Mouse (Mus musculus): ENCODE measurements around the gene Sec22c. TPM values are rescaled to one million over a fixed set of nuclear protein-coding genes. Genes with fewer than 3 reads are reported as not detected.
A peak's percentile ranks its signal among the peaks of the same experiment; 100 is the strongest.

Sec22c gene
- total RNA-seq, 1 experiment from 2014 or later: 4.4 TPM

GRCm38 (mm10) chr9:121632891-121633290 lies 72.4 kb downstream of the Sec22c start:
- ATAC-seq (replicated peaks in 1 of 2; ENCODE audit: insufficient read depth in 1 of 2, low FRiP score in 2 of 2, low TSS enrichment in 1 of 2, low read depth in 1 of 2, poor library complexity in 2 of 2, severe bottlenecking in 2 of 2): no peak

- peak; percentile 35 to 46; a peak in 1 of 4 replicates for ATAC-seq (replicated peaks in 1 of 2; ENCODE audit: insufficient read depth in 1 of 2, low FRiP score in 2 of 2, low TSS enrichment in 1 of 2, low read depth in 1 of 2, poor library complexity in 2 of 2, severe bottlenecking in 2 of 2)
Observed at GRCm38 (mm10) chr9:121631946-121632345, 73.3 kb downstream of the Sec22c start.

- no peak for ATAC-seq (replicated peaks in 1 of 2; ENCODE audit: insufficient read depth in 1 of 2, low FRiP score in 2 of 2, low TSS enrichment in 1 of 2, low read depth in 1 of 2, poor library complexity in 2 of 2, severe bottlenecking in 2 of 2)
Observed at GRCm38 (mm10) chr9:121630627-121631026, 74.7 kb downstream of the Sec22c start.

Other genes starting within 250 kb of the Sec22c start
- gene Cck, start 209.8 kb downstream of the Sec22c start, total RNA-seq (2017): not detected in 2 replicates
- gene Lyzl4, start 63.4 kb downstream of the Sec22c start, total RNA-seq (2017): not detected in 2 replicates
- 0.25 and 0.45 TPM in 2 replicates for gene Vipr1, start 62.8 kb downstream of the Sec22c start, total RNA-seq (2017)
- gene Ss18l2, start 4.8 kb upstream of the Sec22c start, total RNA-seq (2017): 27.1 and 30.0 TPM in 2 replicates
- gene Nktr, start 13.7 kb upstream of the Sec22c start, total RNA-seq (2017): 155 and 156 TPM in 2 replicates
- 2.8 and 3.0 TPM in 2 replicates for gene Zfp651, start 53.8 kb upstream of the Sec22c start, total RNA-seq (2017)
- not detected in 2 replicates for gene Klhl40, start 72.1 kb upstream of the Sec22c start, total RNA-seq (2017)
- not detected in 2 replicates for gene Hhatl, start 87.0 kb upstream of the Sec22c start, total RNA-seq (2017)
- 0.50 TPM in 1 of 2 replicates, not detected in the other for gene Ccdc13, start 134.0 kb upstream of the Sec22c start, total RNA-seq (2017)
- gene Higd1a, start 152.9 kb upstream of the Sec22c start, total RNA-seq (2017): 15.9 and 26.9 TPM in 2 replicates
- gene Ackr2, start 192.9 kb upstream of the Sec22c start, total RNA-seq (2017): not detected in 2 replicates
- not detected in 2 replicates for gene Cyp8b1, start 210.8 kb upstream of the Sec22c start, total RNA-seq (2017)
- 0.38 TPM in 1 of 2 replicates, not detected in the other for gene Fam198a, start 245.5 kb upstream of the Sec22c start, total RNA-seq (2017)

All from hematopoietic stem cell, adult 5-6 weeks (primary cell).